Comparison of ENCODE assay signal across 16 mouse cellular contexts in the genomic region with DNA sequence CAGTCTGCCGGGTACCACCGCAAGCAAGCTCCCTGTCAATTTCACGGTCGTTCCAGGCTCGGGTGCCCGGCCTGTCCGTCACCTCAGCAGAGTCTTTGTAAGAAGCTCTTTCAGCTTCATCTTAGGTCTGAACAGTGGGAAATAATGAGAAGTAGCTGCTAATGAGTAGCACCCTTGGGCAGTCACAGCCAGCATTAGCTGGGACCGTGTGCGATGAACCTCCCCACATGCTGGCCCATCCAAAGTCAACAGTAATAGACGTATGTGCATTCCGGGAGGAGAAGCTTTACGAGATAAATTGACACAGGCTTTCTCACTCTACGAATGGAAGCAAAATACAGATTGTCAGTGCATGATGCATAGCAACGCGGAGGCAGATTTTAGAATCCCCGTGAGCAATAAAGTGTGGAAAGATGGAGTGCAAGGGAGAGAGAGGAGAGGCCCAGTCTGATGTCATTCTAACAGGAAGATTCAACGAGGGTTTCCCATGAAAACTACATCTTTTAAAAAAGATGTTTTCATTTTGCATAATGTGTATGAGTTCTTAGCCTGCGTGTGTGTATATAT.
DNase-seq lines count a peak whose midpoint lies in the region; ATAC-seq and TF ChIP-seq lines count a peak whose summit lies in the region.
"Had no signal": no experiment of that assay in that cellular context is flagged by ENCODE, and none has a peak within 500 bp of the region (broad histone marks: within the 10 kb centered on the region; RNA-seq: fewer than 3 reads in every experiment).

No protein-coding gene starts in this region.

- no peak for DNase-seq in forebrain, embryonic 11.5 days (ENCODE audit: low spot score)
- DNase-seq in hindbrain, embryonic 14.5 days (ENCODE audit: low spot score): no peak
- peak; percentile 24 for DNase-seq in right cerebral cortex, adult 18-20 months
- no peak for DNase-seq in right cerebral cortex, adult 2 months (ENCODE audit: low spot score in 2 of 2)
- peak; percentile 54 for DNase-seq in forebrain, postnatal 0 days
- no peak for DNase-seq in adrenal gland, postnatal 25 days
- DNase-seq: adrenal gland, postnatal 10 days; cerebellum, adult 2 months; cerebellum, postnatal 10 days; gastrocnemius, postnatal 14 days; heart, postnatal 36 days; kidney, adult 11 months had no signal

- WGBS in forebrain, embryonic 12.5 days: 69% methylated on average over 18 of the region's 18 CpGs
- WGBS in forebrain, embryonic 11.5 days: 78% methylated on average over 18 of the region's 18 CpGs
- 54% methylated on average over 18 of the region's 18 CpGs for WGBS in hindbrain, embryonic 13.5 days
- 55% methylated on average over 18 of the region's 18 CpGs for WGBS in hindbrain, embryonic 14.5 days
- WGBS in forebrain, postnatal 0 days: 40% methylated on average over 18 of the region's 18 CpGs

- peak overlapping the region; percentile 63 for H3K27ac ChIP-seq in forebrain, embryonic 12.5 days
- no peak overlapping the region for H3K27ac ChIP-seq in forebrain, embryonic 11.5 days (ENCODE audit: low read depth, low read length)
- H3K27ac ChIP-seq in hindbrain, embryonic 13.5 days: peak overlapping the region; percentile 8; the same call in 1 of the 2 replicates
- no peak overlapping the region for H3K27ac ChIP-seq in hindbrain, embryonic 14.5 days
- 0 out of 2 replicates have a peak overlapping the region, but pooled peaks have one; percentile 4 for H3K27ac ChIP-seq in forebrain, postnatal 0 days (ENCODE audit: low read depth, low read length)
- H3K27ac ChIP-seq: hindbrain, postnatal 0 days had no signal

- no peaks in the 10 kb centered on the region for H3K9me3 ChIP-seq in forebrain, embryonic 12.5 days
- no peaks in the 10 kb centered on the region for H3K9me3 ChIP-seq in forebrain, embryonic 11.5 days (ENCODE audit: control insufficient read depth, low read length)
- H3K9me3 ChIP-seq in hindbrain, embryonic 13.5 days: no peaks in the 10 kb centered on the region
- H3K9me3 ChIP-seq in hindbrain, embryonic 14.5 days (ENCODE audit: control insufficient read depth, low read length): no peaks in the 10 kb centered on the region
- H3K9me3 ChIP-seq in forebrain, postnatal 0 days (ENCODE audit: low read length): no peaks in the 10 kb centered on the region
- H3K9me3 ChIP-seq: heart, embryonic 12.5 days had no signal

- no peak for TF ChIP-seq CTCF in forebrain, postnatal 0 days (IDR thresholded peaks at IDR 0.05; ENCODE audit: low read depth)

- H3K4me3 ChIP-seq in forebrain, embryonic 12.5 days (replicated peaks): no peak overlapping the region
- H3K4me3 ChIP-seq in forebrain, embryonic 11.5 days (ENCODE audit: low read depth, low read length): no peak overlapping the region
- no peak overlapping the region for H3K4me3 ChIP-seq in hindbrain, embryonic 13.5 days
- no peak overlapping the region for H3K4me3 ChIP-seq in hindbrain, embryonic 14.5 days (replicated peaks; ENCODE audit: low read length)
- H3K4me3 ChIP-seq in forebrain, postnatal 0 days (ENCODE audit: low read depth, low read length): no peak overlapping the region
- H3K4me3 ChIP-seq: heart, embryonic 12.5 days had no signal

- no peaks in the 10 kb centered on the region for H3K27me3 ChIP-seq in forebrain, embryonic 12.5 days
- H3K27me3 ChIP-seq in forebrain, embryonic 11.5 days (ENCODE audit: control insufficient read depth, insufficient read depth, low read length): no peaks in the 10 kb centered on the region
- no peaks in the 10 kb centered on the region for H3K27me3 ChIP-seq in hindbrain, embryonic 13.5 days
- no peaks in the 10 kb centered on the region for H3K27me3 ChIP-seq in hindbrain, embryonic 14.5 days (ENCODE audit: control insufficient read depth, insufficient read depth, low read length)
- H3K27me3 ChIP-seq in forebrain, postnatal 0 days (ENCODE audit: insufficient read depth, low read length): no peaks in the 10 kb centered on the region
- H3K27me3 ChIP-seq: heart, embryonic 12.5 days had no signal

- no peak overlapping the region for H3K4me2 ChIP-seq in forebrain, embryonic 12.5 days
- H3K4me2 ChIP-seq in forebrain, embryonic 11.5 days (ENCODE audit: low read depth, low read length, severe bottlenecking): no peak overlapping the region
- no peak overlapping the region for H3K4me2 ChIP-seq in hindbrain, embryonic 13.5 days
- no peak overlapping the region for H3K4me2 ChIP-seq in hindbrain, embryonic 14.5 days (replicated peaks)
- no peak overlapping the region for H3K4me2 ChIP-seq in forebrain, postnatal 0 days (ENCODE audit: low read depth)
- H3K4me2 ChIP-seq: heart, embryonic 12.5 days had no signal

- peak; percentile 62 for ATAC-seq in forebrain, embryonic 12.5 days (ENCODE audit: low FRiP score)
- no peak for ATAC-seq in forebrain, embryonic 11.5 days (replicated peaks; ENCODE audit: low FRiP score)
- ATAC-seq in hindbrain, embryonic 13.5 days (ENCODE audit: low FRiP score): no peak
- ATAC-seq in hindbrain, embryonic 14.5 days (ENCODE audit: low FRiP score): no peak
- peak; percentile 79 for ATAC-seq in forebrain, postnatal 0 days
- ATAC-seq: hindbrain, postnatal 0 days had no signal

- no peak overlapping the region for H3K9ac ChIP-seq in forebrain, embryonic 12.5 days
- H3K9ac ChIP-seq in forebrain, embryonic 11.5 days (ENCODE audit: low read length): no peak overlapping the region
- H3K9ac ChIP-seq in hindbrain, embryonic 13.5 days: no peak overlapping the region
- H3K9ac ChIP-seq in hindbrain, embryonic 14.5 days: no peak overlapping the region
- no peak overlapping the region for H3K9ac ChIP-seq in forebrain, postnatal 0 days
- H3K9ac ChIP-seq: heart, embryonic 12.5 days had no signal

- H3K4me1 ChIP-seq in forebrain, embryonic 12.5 days: peaks cover 21% of the 10 kb centered on the region
- peaks cover 4% of the 10 kb centered on the region; the same call in 1 of the 2 replicates for H3K4me1 ChIP-seq in forebrain, embryonic 11.5 days (replicated peaks; ENCODE audit: control insufficient read depth, insufficient read depth, low read length)
- H3K4me1 ChIP-seq in hindbrain, embryonic 13.5 days (replicated peaks): peaks cover 49% of the 10 kb centered on the region
- peaks cover 23% of the 10 kb centered on the region for H3K4me1 ChIP-seq in hindbrain, embryonic 14.5 days (replicated peaks; ENCODE audit: control insufficient read depth, insufficient read depth, low read length)
- no peaks in the 10 kb centered on the region for H3K4me1 ChIP-seq in forebrain, postnatal 0 days (ENCODE audit: insufficient read depth)
- H3K4me1 ChIP-seq: heart, embryonic 12.5 days had no signal

- H3K36me3 ChIP-seq in forebrain, embryonic 12.5 days (replicated peaks): peaks cover 21% of the 10 kb centered on the region; the same call in 1 of the 2 replicates
- H3K36me3 ChIP-seq in forebrain, embryonic 11.5 days (ENCODE audit: control insufficient read depth, insufficient read depth, low read length): no peaks in the 10 kb centered on the region; the same call in 1 of the 2 replicates
- peaks cover 9% of the 10 kb centered on the region for H3K36me3 ChIP-seq in hindbrain, embryonic 13.5 days
- no peaks in the 10 kb centered on the region for H3K36me3 ChIP-seq in hindbrain, embryonic 14.5 days (replicated peaks; ENCODE audit: control insufficient read depth, insufficient read depth)
- peaks cover 5% of the 10 kb centered on the region; the same call in 1 of the 2 replicates for H3K36me3 ChIP-seq in forebrain, postnatal 0 days (ENCODE audit: insufficient read depth)
- H3K36me3 ChIP-seq: heart, embryonic 12.5 days had no signal

Comparison
In these comparisons a context has a peak if more than half of its experiments do, and no peak if none do; other contexts are left out.
1. ATAC-seq: peak in forebrain, embryonic 12.5 days (single experiment) and forebrain, postnatal 0 days (single experiment); none in forebrain, embryonic 11.5 days (single experiment), hindbrain, embryonic 13.5 days (single experiment) and hindbrain, embryonic 14.5 days (single experiment).
2. H3K27ac ChIP-seq: peak in forebrain, embryonic 12.5 days (single experiment), hindbrain, embryonic 13.5 days (single experiment) and forebrain, postnatal 0 days (single experiment); none in forebrain, embryonic 11.5 days (single experiment) and hindbrain, embryonic 14.5 days (single experiment).
3. DNase-seq: peak in right cerebral cortex, adult 18-20 months (single experiment) and forebrain, postnatal 0 days (single experiment); none in forebrain, embryonic 11.5 days (single experiment), hindbrain, embryonic 14.5 days (single experiment), right cerebral cortex, adult 2 months (0 of 2) and adrenal gland, postnatal 25 days (single experiment).